Mouse (Mus musculus) embryonic stem cell, embryonic (primary cell): ENCODE data around the gene Tmem106a.

ENCODE experiments used
- CTCF ChIA-PET, 4 experiments: fragments of 300-600 bp in 2 of 4; fragments of 350-600 bp in 2 of 4; sonication (Branson Sonifier 250); formaldehyde crosslinking; loops; one replicate each; lab custom pipeline; 2022; ENCODE audit warnings: inconsistent platforms in 2 of 4; lab: Charles Lee
- POLR2A ChIA-PET, 4 experiments: fragments of 300-600 bp in 2 of 4; fragments of 350-600 bp in 2 of 4; sonication (Branson Sonifier 250); formaldehyde crosslinking; loops; one replicate each; lab custom pipeline; 2022; ENCODE audit warnings: antibody characterized with exemption in 4 of 4, inconsistent platforms in 1 of 4; lab: Charles Lee

Gene Tmem106a

GRCm38 (mm10) chr11:101615380-101615779 lies 33.3 kb downstream of the Tmem106a start:
- ChIA-PET POLR2A (interaction anchor here (0.8 to 6.7 kb wide), 20 partner anchors 7 to 173 kb away, joined by 3 to 85 read pairs (median 6); partner anchors contain the start of genes Rdm1 (in 2 of the 4) and Rpl27 (in 1 of the 4)), CTCF (interaction anchor here in 1 of 4 experiments (1.2 kb wide), 1 partner anchor 12 kb away, joined by 3 read pairs; no protein-coding TSS in a partner anchor)

DNA sequence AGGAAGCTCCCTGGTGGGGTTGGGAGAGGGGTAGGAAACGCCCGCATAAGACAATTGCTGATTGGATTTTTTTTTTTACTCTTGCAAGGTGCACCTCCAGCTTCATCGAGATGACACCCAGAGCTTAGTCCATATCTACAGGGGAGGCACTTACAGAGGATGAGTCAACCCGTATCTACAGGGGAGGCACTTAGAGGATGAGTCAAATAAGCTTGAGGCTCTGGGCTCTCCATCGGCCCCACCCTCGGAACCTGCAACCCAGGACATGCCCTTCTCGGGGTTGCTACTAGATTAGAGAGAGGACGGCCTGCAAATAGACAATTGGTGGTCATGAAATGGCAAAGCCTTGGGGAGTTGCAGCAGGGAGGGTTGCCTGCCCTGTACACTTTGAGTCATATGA lies 34.1 kb downstream of the Tmem106a start:
- POLR2A ChIA-PET: interaction anchor here (0.6 to 6.7 kb wide), 25 partner anchors 8 to 190 kb away, joined by 3 to 85 read pairs (median 5); partner anchors contain the start of genes Rdm1 (in 2 of the 4) and Rpl27 (in 1 of the 4)
- CTCF ChIA-PET: interaction anchor here in 2 of 4 experiments (0.6 to 1.2 kb wide), 2 partner anchors 12 to 789 kb away, joined by 3 read pairs; no protein-coding TSS in a partner anchor

DNA sequence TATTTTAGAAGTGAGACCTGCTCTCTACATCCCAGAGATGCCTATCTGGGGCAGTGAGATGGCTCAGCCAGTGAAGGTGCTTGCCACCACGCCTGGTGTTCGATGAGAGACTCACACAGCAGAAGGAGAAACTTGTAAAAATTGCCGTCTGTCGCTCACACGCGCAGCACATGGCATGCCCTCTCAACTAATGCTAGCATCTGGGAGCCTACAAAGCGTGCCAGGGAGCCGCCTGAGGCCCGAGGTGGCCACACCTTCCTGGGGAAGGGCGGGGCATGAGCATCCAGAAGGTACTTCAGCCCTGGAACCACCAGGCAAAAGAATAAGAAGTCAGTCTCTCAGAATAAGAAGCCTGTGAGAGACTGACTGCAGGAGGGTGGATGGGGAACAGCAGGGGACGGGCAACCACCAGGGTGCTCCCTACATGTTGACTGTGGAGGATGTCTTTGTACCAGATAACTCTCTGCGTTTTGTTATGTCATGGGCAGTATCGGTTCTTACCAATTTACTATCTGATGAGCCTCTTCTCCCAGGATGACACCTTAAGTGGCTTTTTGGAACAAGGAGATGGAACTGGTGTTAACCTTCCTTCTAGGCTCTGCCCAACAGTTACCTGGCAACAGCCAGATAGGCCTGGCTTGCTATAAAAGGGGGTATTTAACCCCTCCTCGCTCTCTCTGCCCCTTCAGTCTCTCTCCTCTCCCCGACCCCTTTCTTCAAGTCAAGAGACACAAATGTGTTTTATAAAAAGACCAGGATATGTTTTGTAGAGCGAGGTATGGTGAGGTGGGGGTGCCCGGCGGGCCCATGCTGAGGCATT lies 35.1 kb downstream of the Tmem106a start:
- CTCF ChIA-PET: interaction anchor here in 1 of 4 experiments (0.9 kb wide), 1 partner anchor 115 kb away, joined by 3 read pairs; the partner anchor contains the start of gene Dhx8
- POLR2A ChIA-PET: interaction anchor here (0.9 to 6.7 kb wide), 28 partner anchors 9 to 116 kb away, joined by 3 to 85 read pairs (median 6); partner anchors contain the start of genes Rdm1 (in 4 of the 4) and Dhx8 (in 1 of the 4)

GRCm38 (mm10) chr11:101617849-101618248 lies 35.8 kb downstream of the Tmem106a start:
- CTCF ChIA-PET: interaction anchor here in 3 of 4 experiments (0.6 to 1.1 kb wide), 4 partner anchors 42 to 115 kb away, joined by 3 read pairs; partner anchors contain the start of gene Dhx8 (in 2 of the 3)
- POLR2A ChIA-PET: interaction anchor here (0.6 to 2.7 kb wide), 29 partner anchors 9 to 176 kb away, joined by 3 to 47 read pairs (median 5); partner anchors contain the start of genes Rdm1 (in 4 of the 4), Dhx8 (in 1 of the 4), Gm11634 (in 1 of the 4) and Rpl27 (in 1 of the 4)

DNA sequence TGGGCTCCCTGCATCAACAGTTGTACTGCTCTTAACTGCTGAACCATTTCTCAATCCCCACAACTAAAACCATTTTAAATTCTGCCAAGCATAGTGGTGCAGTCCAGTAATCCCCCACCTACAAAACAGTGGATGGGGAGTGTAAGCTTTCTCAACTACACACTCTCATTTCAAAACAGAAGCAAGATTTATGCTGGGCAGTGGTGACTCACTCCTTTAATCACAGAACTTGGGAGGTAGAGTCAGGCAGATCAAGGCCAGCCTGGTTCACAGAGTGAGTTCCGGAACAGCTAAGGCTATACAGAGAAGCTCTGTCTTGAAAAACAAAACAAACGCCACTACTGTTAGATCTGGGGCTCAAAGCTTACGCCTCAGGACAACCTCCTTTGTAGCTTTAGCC lies 36.6 kb downstream of the Tmem106a start:
- ChIA-PET POLR2A (interaction anchor here (0.9 to 2.7 kb wide), 29 partner anchors 8 to 114 kb away, joined by 3 to 47 read pairs (median 5); partner anchors contain the start of genes Rdm1 (in 4 of the 4), Dhx8 (in 1 of the 4) and Gm11634 (in 1 of the 4)), CTCF (interaction anchor here in 2 of 4 experiments (0.9 to 1.1 kb wide), 2 partner anchors 42 to 114 kb away, joined by 3 read pairs; partner anchors contain the start of gene Dhx8 (in 1 of the 2))

- POLR2A ChIA-PET: interaction anchor here in 2 of 4 experiments (0.6 to 8.6 kb wide), 7 partner anchors 7 to 1273 kb away, joined by 3 to 145 read pairs (median 4); partner anchors contain the start of gene Rdm1 (in 1 of the 2)
- CTCF ChIA-PET: interaction anchor here in 1 of 4 experiments (0.7 kb wide), 1 partner anchor 689 kb away, joined by 3 read pairs; no protein-coding TSS in a partner anchor
Measured at GRCm38 (mm10) chr11:101620022-101620655, 38.1 kb downstream of the Tmem106a start.

- POLR2A ChIA-PET: interaction anchor here (0.5 to 9.6 kb wide), 68 partner anchors 8 to 646 kb away, joined by 3 to 328 read pairs (median 14); partner anchors contain the start of genes Dhx8 (in 3 of the 4), Arl4d (in 2 of the 4), Brca1 (in 2 of the 4) and Nbr1 (in 2 of the 4)
- CTCF ChIA-PET: interaction anchor here in 1 of 4 experiments (1.6 kb wide), 1 partner anchor 13 kb away, joined by 5 read pairs; no protein-coding TSS in a partner anchor
Measured at GRCm38 (mm10) chr11:101626649-101626994, 44.6 kb downstream of the Tmem106a start.

GRCm38 (mm10) chr11:101626995-101627856 lies 45.2 kb downstream of the Tmem106a start, which contains the start of gene Rdm1:
Rdm1 (plus strand) TSS chr11:101627195.
- ChIA-PET POLR2A (interaction anchor here (0.6 to 9.6 kb wide), 124 partner anchors 8 to 1487 kb away, joined by 3 to 328 read pairs (median 6); partner anchors contain the start of genes Dhx8 (in 4 of the 4), Arl4d (in 3 of the 4), Tmem106a (in 3 of the 4) and Brca1 (in 2 of the 4)), CTCF (interaction anchor here in 3 of 4 experiments (0.5 to 1.6 kb wide), 11 partner anchors 12 to 807 kb away, joined by 3 to 8 read pairs (median 3); partner anchors contain the start of gene Dhx8 (in 1 of the 3))

GRCm38 (mm10) chr11:101627857-101628559 lies 46.0 kb downstream of the Tmem106a start:
- ChIA-PET CTCF (interaction anchor here (0.5 to 1.6 kb wide), 12 partner anchors 12 to 806 kb away, joined by 3 to 5 read pairs (median 3); partner anchors contain the start of gene Dhx8 (in 1 of the 4)), POLR2A (interaction anchor here (0.6 to 9.6 kb wide), 112 partner anchors 8 to 1486 kb away, joined by 3 to 328 read pairs (median 7); partner anchors contain the start of genes Dhx8 (in 4 of the 4), Tmem106a (in 3 of the 4), Arl4d (in 2 of the 4) and Brca1 (in 2 of the 4))

GRCm38 (mm10) chr11:101628733-101629417 lies 46.8 kb downstream of the Tmem106a start:
- POLR2A ChIA-PET: interaction anchor here (0.7 to 9.6 kb wide), 24 partner anchors 10 to 295 kb away, joined by 3 to 328 read pairs (median 26); partner anchors contain the start of genes Arl4d (in 2 of the 4) and Dhx8 (in 2 of the 4)
- CTCF ChIA-PET: interaction anchor here in 3 of 4 experiments (0.7 kb wide), 3 partner anchors 39 to 342 kb away, joined by 4 to 13 read pairs (median 4); no protein-coding TSS in a partner anchor

GRCm38 (mm10) chr11:101635660-101636059 lies 53.6 kb downstream of the Tmem106a start:
- POLR2A ChIA-PET: interaction anchor here (0.8 to 15.7 kb wide), 28 partner anchors 7 to 97 kb away, joined by 3 to 388 read pairs (median 5); partner anchors contain the start of genes Rdm1 (in 4 of the 4), Arl4d (in 1 of the 4), Dhx8 (in 1 of the 4) and Tmem106a (in 1 of the 4)
- CTCF ChIA-PET: no interaction called here

GRCm38 (mm10) chr11:101639761-101640160 lies 57.7 kb downstream of the Tmem106a start:
- CTCF ChIA-PET: interaction anchor here in 3 of 4 experiments (0.6 to 1.7 kb wide), 6 partner anchors 9 to 220 kb away, joined by 3 to 9 read pairs (median 4); partner anchors contain the start of genes Dhx8 (in 1 of the 3) and Rdm1 (in 1 of the 3)
- POLR2A ChIA-PET: interaction anchor here (0.6 to 15.7 kb wide), 64 partner anchors 8 to 388 kb away, joined by 3 to 388 read pairs (median 5); partner anchors contain the start of genes Rdm1 (in 4 of the 4), Arl4d (in 2 of the 4), Dhx8 (in 2 of the 4) and Rpl27 (in 2 of the 4)

GRCm38 (mm10) chr11:101640857-101641709 lies 59.0 kb downstream of the Tmem106a start:
- ChIA-PET CTCF (interaction anchor here in 1 of 4 experiments (1.0 to 2.4 kb wide), 4 partner anchors 13 to 199 kb away, joined by 3 to 7 read pairs (median 5); partner anchors contain the start of genes Dhx8 and Rpl27), POLR2A (interaction anchor here (0.6 to 15.7 kb wide), 78 partner anchors 8 to 517 kb away, joined by 3 to 388 read pairs (median 6); partner anchors contain the start of genes Dhx8 (in 4 of the 4), Rdm1 (in 4 of the 4), Arl4d (in 3 of the 4) and Brca1 (in 2 of the 4))
